Mouse (Mus musculus) G1E (cell line): ENCODE measurements around the gene Timm8b.

ENCODE experiments used
- CTCF ChIP-seq: IDR thresholded peaks from 2 replicates; pipeline ENCODE4 v1.5.1; 2012; ENCODE audit warnings: low read depth, low read length, inconsistent platforms, mixed read lengths
- GATA1 ChIP-seq: IDR thresholded peaks from 2 replicates; pipeline ENCODE4 v1.6.1; 2012; ENCODE audit warnings: borderline replicate concordance, low read length, inconsistent platforms, mixed read lengths
- POLR2AphosphoS5 ChIP-seq: IDR thresholded peaks from 2 replicates; pipeline ENCODE4 v1.6.1; 2012; ENCODE audit warnings: low read depth, low read length, inconsistent platforms; ENCODE audit not compliant: insufficient replicate concordance
- TAL1 ChIP-seq: conservative IDR thresholded peaks from 2 replicates; pipeline ENCODE4 v1.6.1; 2012; ENCODE audit warnings: low read depth, low read length, inconsistent platforms, mixed read lengths

DNA sequence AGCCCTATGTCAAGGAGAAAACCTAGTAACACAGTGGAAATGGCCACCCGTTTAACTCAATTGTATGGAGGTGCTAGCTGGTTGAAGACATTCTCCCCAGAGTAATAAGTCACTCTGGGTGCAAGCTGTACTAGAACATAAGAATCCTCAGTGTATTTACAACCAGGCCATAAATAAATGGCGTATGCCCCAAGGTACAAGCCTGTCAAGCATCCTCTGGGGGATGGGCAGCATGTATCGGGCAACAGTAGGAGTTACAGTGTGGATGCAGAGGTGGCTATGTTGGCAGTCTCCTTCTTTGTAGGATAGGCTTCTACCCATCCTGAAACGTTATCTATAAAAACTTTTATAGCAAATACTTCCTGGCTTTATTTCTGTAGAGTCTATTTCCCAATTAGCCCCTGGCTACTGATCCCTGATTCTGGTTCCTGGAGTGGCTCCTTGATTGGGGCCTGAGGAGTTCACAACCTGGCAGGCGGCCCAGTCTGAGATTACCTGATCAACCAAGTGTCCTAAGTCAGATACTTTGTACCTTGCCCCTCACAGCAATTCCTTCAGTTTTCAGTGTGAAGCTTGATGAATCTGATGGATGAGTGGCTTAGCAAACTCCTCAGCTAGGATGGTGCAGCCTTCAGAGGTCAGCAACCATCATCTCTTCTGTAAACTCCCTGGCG, 18.4 kb upstream of the Timm8b start:
- TF ChIP-seq CTCF (no peak), GATA1 (no peak), TAL1 (no peak), POLR2AphosphoS5 (no peak)
